Mouse (Mus musculus) 3134 (cell line): ENCODE measurements around the gene Pla2g2c.
A peak's percentile ranks its signal among the peaks of the same experiment; 100 is the strongest.

ENCODE experiments used
- DNase-seq: peaks from one replicate; pipeline ENCODE4 v3.0.0-alpha.2; 2011; ENCODE audit warnings: low spot score; ENCODE audit not compliant: insufficient read length; ENCODE audit errors: extremely low read depth

Pla2g2c gene

DNA sequence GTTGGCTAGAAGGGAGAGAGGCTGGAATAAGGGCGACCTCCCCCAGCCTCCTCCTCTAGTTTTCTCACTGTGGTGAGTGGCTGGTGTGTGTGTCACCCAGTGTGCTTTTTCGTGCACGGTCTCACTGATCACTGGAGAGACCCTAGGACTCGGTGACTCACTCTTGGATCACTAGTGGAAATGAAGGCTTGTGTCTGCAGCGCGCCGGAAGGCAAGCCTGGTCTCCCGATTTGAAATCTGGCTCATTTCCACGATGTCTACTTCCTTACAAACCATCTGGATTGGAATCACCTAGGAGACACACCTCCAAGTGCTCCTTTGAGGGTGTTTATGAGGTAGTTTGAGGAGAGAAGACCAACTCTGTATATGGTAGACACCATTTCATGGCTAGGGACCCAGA lies 22.3 kb downstream of the Pla2g2c start:
- DNase-seq = no peak

DNA sequence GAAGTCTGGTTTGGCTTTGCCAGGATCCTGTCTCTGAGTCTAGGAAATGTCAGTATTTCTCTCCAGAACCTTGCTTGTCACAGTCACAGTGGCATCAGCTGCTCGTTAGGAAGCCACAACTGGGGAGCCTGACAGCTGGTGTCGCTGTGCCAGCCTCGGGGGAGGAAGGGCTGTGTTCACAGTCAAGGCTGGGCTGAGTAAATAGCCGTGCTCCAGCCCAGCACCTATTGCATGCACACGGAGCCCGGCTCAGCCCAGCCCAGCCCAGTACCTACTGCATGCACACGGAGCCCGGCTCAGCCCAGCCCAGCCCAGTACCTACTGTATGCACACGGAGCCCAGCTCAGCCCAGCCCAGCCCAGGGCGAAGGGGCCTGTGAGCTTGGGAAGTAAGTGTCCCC lies 23.3 kb downstream of the Pla2g2c start:
- DNase-seq = no peak

DNA sequence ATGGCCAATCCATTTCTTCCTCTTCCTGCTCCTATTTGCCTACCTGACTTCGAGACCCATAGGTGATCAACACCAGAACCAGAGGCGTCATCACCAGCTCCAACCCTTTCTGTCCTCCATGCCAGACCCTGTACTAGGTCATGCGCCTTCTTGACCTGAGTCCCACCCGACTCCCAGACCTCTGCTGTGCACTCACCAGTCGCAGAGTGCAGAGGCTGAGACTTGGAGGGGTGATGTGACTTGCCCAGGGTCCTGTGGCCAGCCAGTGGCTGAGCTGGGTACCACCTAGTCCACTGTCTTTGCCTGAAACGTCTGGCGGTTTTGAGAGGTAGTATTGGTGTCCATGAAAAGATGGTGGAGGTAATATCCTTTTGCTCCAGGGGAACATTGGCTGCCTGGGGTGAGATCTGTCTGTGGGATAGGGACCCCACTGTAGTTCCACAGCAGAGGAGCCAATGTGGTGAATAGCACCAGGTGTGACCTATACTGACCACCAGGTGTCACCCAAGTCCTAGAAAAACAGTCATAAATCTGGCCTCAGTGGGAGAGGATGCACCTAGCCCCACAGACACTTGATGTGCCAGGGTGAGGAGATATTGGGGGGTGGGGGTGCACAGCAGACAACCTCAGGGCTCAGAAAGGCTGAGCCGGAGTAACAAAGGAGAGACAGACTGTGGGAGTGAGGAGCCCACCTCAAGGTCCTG lies 23.9 kb downstream of the Pla2g2c start:
- DNase-seq = no peak

DNA sequence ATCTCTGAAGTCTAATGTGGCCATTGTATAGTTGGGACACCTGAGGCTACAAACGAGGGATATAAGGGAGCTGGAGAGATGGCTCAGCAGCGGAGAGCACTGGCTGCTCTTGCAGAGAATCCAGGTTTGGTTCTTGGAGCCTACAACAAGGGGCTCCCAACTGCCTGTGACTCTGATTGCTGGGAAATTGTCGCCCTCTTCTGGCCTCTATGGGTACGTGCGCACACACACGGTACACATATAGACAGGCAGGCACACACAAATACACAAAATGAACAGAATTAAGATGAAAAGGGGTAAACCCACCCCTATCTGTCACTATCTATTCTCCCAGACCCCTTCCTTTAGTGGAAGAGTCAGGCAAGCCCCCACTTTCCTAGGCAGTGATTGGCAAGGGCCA lies 28.0 kb downstream of the Pla2g2c start:
- no peak for DNase-seq

DNA sequence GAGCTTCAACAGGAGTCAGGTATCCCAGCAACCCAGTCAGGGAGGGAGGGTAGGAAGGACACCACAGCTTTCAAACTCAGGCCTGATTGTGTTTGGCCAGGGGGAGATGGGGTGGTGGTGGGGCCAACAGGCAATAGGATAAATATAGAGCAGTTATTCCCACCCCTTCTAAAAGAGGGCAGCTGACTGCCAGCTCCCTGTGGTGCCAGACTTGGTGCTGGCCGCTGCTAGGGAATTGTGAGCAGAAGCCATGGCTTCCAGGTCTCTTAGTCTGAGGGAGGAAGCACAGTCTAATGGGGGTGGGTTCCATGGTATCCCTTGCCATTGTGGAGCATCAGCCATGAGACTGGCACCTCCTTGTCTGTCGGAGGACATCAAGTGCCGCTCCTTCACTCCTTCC lies 29.0 kb downstream of the Pla2g2c start:
- no peak for DNase-seq

DNA sequence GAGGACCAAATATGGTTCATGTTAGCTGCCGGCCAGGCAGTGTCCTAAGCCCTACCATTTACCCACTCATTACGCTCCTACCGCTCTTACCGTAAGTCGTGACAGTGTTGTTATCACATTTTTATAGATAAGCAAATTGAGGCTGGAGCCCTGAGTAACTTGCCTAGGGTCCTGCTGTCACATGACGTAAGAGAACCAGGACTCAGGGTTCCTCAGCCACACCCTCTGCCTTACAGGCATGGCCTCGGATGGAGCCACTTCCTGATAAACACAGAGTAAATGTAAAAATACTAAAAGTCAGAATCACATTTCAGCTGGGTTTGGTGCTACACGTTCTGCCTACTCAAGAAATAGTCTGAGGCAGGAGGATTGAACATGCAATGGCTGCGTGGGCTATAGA lies 29.8 kb downstream of the Pla2g2c start:
- DNase-seq = no peak

DNA sequence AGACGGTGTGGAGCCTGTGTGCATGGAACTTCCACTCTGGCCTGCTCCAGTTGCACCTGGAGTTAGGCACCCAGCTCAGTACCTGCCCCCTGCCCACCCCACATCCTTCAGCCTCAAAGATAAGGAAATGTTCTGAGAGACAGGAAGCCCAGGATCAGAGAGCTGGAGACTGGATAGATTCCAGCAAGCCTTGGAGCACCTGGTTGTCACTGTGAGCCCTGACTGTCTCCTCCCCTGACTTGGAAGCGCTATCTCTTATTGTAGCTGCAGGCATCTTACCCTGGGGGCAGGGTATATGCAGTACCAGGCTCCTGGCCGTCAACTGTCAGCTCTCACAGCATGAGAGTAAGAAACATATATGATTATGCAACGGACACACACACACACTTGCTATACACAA lies 30.8 kb downstream of the Pla2g2c start:
- DNase-seq = no peak

DNA sequence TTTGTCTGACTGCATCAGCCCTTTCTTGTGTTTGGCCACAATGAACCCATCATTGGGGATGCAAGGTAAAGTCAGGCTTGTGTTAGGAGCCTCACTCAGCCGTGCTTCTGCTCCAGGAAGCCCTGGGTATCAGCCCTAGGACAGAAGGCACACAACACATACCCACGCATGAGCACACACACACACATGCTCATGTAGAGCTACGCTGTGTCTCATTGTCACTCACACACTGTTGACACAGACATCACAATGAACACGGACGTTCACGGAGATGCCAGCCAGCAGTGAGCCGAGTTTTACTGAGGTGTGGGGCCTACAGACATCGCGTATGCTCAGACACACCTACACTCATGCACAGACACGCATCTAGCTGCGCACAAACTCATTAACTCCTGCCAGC lies 31.4 kb downstream of the Pla2g2c start:
- DNase-seq = no peak

DNA sequence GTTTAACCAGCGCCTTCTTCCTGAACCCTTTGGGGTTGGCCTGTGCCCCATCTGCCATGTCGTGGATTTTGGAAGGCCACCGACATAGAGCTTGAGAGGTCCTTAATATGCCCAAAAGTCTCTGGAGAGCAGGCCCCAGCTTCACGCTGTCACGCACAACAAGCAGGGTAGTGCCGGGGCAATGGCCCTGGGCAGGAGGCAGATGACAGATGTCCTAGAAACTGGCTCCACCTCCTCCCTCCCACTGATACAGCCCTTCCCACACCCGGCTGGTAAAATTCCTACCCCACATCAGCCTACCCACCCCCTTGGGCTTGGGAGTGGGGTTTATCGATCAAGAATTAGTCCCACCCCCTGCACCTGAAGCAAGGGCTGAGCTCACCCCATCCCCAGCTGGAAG lies 32.8 kb downstream of the Pla2g2c start, which contains the start of gene Pla2g2f:
TSS of gene Pla2g2f (minus strand) at position 211 of the 400 bp plus-strand sequence.
- DNase-seq = no peak

DNA sequence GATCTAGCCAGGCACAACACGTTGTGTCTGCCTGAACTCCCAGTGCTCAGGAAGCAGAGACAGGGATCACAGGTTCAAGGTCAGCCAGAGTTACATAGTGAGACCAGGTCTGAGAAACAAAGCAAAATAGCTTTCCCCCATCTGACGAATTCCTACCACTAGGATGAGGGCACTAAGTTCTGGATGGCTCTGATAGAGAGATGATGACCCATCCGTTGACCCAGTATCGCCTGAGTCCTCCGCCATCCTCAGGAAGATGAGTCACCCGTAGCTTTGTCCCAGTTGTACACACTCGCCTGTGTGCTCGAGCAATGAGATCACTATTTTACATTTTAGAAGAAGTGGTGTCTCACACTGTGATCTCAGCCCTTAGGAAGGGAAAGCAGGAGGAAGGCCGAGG lies 37.7 kb downstream of the Pla2g2c start:
- DNase-seq = no peak

DNA sequence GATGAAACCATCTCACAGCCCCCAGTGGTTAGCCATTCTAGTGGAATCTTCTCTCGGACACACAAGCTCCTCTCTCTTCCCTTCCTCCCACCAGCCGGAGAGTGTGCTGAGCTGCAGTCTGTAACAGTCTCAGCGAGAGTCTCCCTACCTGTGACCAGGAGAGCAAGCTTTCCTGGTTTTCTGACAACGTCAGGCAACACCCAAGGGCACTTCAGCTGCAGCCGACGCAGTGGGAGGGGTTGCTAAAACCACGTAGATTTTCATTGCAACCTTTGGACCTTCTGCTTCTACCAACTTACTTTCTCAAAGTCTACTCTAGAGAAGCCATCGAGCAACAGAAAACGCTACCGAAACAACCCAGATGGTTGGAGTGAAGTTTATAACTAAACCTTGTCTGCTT lies 47.4 kb downstream of the Pla2g2c start:
- DNase-seq = no peak

DNA sequence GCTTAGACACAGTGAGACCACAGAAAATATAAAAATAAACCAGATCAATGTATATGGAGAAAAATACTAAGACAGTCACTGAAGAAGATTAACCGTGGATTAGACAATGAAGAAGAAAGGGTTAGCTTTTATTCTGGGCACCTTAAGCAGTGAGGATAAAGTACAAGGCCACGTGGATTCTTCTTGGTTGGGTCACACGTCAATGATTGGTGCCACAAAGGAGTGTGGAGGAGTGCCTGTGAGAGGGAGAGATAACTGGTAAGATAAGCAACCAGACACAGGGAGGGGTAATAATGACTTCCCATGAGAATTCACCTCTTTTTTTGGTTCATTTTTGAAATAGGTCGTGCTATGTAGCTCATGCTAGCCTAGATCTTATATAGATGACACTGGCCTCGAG lies 47.8 kb downstream of the Pla2g2c start:
- DNase-seq = no peak

DNA sequence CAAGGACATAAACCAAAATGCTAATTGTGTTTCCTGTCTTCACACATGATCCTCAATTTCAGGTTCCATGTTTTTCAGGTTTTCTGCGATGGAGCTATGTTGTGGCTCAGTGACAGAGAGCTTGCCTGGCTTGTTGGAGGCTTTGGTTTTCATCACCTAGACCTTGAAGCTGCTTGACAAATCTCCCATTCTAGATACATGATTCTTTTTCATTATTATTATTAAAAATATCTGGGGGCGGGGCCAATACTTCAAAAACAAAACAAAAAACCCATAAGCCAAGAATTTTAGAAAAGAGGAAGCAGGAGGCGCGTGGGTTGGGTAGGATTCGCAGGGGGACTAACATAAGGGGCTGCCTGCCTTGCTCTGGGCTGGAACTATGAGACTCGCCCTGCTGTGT lies 50.8 kb downstream of the Pla2g2c start, which contains the start of gene Pla2g2d:
TSS of gene Pla2g2d (plus strand) at position 301 of the 400 bp plus-strand sequence.
- no peak for DNase-seq

DNA sequence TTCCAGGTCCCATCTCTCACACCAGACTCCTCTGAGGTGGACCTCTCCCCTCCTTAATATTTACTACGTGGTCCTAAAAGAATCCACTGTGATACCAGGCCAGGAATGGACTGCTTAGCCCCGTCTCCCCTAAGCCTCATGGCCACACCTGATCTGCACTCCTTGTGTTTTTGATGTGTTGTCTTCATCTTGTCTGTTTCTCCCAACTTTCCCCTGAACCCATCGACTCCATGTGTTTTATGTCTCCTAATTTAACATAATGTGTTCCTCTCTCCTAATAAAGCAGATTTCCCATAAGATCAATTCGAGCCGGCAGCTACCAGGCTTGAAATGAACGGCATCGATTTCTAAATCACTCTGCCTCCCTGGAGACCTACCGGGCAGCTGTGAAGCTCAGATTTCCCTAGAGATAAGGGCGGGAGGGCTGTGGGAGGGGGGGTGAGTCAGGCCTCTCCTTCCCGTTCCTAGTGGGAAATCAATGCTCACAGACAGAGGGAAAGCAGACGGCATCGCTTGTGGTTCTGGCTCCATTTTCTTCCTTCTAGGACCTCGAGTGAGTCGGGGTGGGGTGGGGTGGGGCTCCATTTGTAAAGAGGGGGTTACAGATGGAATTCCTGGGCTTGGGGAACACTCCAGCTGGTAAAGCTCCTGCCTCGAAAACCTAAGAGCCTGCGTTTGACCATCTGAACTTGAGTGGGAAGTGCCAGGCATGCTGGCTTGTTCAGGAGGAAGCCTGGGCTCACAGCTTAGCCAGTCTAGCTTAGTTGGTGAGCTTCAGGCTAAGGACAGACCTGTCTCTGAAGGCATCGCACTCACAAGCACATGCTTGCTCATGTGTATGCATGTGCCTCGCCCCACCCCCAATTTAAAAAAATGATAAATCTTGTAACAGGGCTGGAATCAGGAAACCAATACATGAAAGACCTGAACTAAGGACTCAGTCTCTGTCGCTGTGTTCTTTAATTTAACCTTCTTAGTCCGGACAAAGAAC lies 53.1 kb downstream of the Pla2g2c start:
- no peak for DNase-seq

DNA sequence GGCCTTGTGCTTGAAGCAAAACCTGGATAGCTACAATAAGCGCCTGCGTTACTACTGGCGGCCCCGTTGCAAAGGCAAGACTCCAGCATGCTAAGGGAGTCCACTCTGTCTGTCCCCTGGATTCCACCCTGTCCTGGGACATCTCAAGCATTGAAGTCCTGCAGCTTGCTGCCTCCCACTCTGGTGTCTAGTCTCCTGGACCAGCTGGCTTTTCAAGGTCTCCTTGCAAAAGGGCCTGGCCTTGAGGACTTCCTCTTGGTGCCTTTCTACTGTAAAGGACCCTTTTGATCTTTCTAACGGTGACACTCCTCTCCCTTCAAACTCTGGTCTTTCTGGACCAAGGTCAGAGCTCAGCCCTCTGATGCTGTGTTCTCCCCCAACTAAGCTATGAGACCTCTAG lies 55.7 kb downstream of the Pla2g2c start:
- no peak for DNase-seq

DNA sequence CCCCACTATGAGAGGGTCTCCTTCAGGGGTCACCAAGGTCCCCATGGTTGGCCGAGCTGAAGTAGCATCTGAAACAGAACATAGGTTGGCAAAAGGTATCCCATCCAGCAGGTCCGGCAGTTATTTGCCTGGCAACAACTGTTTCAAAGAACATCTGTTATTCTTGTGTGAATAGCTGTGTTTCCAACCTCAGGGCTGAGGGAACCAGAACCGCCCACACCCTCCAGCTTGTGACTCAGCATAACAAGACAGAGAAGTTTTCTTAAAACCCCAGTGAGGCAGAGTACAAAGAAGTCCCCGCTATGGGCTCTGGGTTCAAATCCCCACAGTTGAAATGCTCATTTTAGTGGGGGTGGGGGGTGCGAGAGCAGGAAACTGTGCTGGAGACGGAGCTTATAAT lies 57.5 kb downstream of the Pla2g2c start:
- DNase-seq = peak; percentile 18

DNA sequence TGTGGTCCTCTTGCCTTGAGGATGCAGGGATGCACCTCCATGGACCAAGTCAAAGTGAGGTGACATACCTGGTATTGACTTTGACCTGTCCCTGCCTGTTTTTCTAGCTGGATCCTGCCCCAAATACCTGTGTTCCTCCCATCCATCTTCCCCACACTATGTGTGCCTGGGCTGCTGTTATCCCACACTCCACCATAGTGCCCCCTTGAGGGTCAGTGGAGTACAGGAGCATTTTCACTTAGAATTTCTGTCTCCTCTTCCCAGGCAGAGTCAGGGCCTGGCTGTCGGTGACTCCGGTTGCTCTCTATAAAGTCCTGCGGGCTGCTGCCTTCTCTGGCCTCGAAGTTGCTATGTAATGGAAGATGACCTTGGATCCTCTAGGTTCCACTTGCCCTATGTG lies 61.1 kb downstream of the Pla2g2c start:
- no peak for DNase-seq

DNA sequence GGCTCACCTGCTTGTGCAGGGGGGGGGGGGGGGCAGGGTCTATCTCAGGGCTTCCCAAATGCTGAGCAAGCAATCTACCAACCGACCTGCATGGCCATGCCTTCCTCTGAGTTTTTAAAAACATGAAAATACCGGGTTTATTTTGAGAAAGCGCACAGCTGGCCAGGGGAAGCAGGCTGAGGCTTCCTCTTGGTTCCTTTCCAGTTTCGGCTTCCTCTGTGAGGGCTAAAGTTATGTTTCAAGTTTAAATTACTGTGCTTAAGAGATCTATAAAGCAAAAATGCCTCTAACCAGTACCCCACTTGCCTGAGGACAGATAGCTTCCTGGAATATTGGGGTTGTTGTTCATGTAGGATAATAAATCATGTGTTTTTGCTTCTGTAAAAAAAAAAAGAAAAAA lies 61.5 kb downstream of the Pla2g2c start:
- DNase-seq = no peak

DNA sequence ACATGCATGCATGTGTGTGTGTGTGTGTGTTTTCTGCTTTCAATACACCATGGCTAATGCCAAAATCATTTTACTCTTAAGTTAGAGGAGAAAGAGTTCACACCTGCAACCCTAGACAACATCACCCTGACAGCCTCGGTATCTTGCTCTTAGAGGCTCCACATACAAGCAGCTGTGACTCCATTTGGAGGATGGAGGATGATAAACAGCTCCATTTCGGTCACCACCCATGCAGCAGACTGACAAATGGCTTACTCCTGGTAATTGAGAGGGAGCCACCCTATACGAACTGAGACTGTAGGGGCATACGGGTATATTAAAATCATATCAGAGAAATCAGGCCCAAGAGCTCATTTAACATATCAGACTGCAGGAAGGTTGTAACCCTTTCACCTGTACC lies 63.8 kb downstream of the Pla2g2c start:
- no peak for DNase-seq

DNA sequence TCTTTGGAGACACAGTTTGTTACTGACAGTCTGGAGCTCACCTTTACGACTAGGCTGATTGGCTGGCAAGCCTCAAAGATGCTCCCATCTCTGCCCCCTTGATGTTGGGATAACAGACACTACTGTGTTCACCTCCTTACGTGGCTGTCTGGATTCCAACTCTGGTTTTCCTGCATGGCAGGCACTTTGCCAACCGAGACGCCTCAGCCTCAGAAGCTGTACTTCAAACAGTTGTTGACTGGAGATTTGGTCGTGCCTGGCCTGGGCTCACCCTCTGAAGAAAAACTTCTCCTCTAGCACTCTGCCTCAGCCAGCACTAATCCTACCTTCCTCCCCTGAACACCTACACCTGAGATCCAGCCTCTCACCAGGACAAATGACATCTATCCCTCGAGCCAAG lies 66.9 kb downstream of the Pla2g2c start:
- DNase-seq = no peak

DNA sequence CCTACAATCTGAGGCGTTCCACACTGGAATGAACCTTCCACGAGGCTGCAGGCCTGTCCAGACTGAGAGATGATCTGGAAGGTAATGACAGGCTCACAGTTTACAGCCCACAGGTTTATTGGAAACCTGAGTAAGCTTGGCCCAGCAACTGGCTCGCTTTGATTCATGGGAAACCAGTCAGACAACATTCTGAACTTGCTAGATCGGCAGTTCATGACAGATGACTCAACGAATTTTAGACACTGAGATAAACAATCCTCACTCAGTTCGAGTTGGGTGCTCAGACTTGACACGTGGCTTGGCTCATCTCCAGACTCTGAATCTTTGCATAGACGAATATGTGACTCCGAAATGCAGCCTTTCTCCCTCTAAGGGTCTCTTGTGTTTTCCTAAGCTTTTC lies 68.0 kb downstream of the Pla2g2c start:
- no peak for DNase-seq

DNA sequence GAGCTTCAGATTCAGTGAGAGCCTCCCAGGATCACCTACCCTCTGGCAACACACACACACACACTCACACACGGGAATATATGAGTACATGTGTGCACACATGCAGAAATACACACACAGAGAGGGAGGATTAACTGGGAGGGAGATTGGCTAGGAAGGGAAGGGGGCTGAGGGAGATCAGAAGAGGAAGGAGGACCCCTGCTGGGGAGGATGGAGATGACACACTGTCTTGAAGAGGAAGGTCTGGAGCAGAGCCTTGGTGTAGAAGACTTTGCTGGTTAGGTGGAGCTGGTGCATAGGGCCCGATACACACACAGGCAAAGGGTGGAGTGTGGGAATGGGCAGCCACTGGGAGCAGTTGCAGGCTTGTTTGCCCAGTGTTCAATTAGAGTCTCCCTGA lies 68.7 kb downstream of the Pla2g2c start:
- no peak for DNase-seq
